Mouse (Mus musculus): ENCODE results near the gene Gpr141. TPM values are rescaled to one million over a fixed set of nuclear protein-coding genes. Genes with fewer than 3 reads are reported as not detected.

The Gpr141 gene
- polyA plus RNA-seq (2015; fragmentation: Nextera tagmentation; extraction: Ambion mirVana): 0.42 and 0.55 TPM in 2 replicates

GRCm38 (mm10) chr13:19824071-19824470 is at the start of gene Gpr141:
TSS of gene Gpr141 (minus strand) at chr13:19824257.
- Histone ChIP-seq H3K9ac (no peak within 1 kb of the TSS), H3K4me3 (no peak within 1 kb of the TSS), H3K36me3 (no peaks in the 10 kb centered on the region), H3K9me3 (no peaks in the 10 kb centered on the region), H3K27ac (no peak within 1 kb of the TSS), H3K4me2 (no peak within 1 kb of the TSS), H3K4me1 (no peaks in the 10 kb centered on the region), H3K27me3 (no peaks in the 10 kb centered on the region)
- WGBS: 46% methylated on average over 3 of the region's 3 CpGs
- ATAC-seq (ENCODE audit: insufficient number of reproducible peaks, insufficient read depth, low FRiP score, low TSS enrichment, low read depth): no peak

GRCm38 (mm10) chr13:19864241-19864640 is 40.2 kb upstream of the Gpr141 start:
- Histone ChIP-seq H3K27me3 (no peaks in the 10 kb centered on the region), H3K4me1 (no peaks in the 10 kb centered on the region), H3K27ac (no peak overlapping the region), H3K4me3 (no peak overlapping the region), H3K36me3 (no peaks in the 10 kb centered on the region), H3K9me3 (no peaks in the 10 kb centered on the region), H3K4me2 (no peak overlapping the region), H3K9ac (no peak overlapping the region)
- no peak for ATAC-seq (ENCODE audit: insufficient number of reproducible peaks, insufficient read depth, low FRiP score, low TSS enrichment, low read depth)

- no peak overlapping the region for H3K27ac ChIP-seq
- H3K9me3 ChIP-seq: no peaks in the 10 kb centered on the region
- no peak for ATAC-seq (ENCODE audit: insufficient number of reproducible peaks, insufficient read depth, low FRiP score, low TSS enrichment, low read depth)
- H3K36me3 ChIP-seq: no peaks in the 10 kb centered on the region
- no peak overlapping the region for H3K4me2 ChIP-seq
- no peak overlapping the region for H3K9ac ChIP-seq
- H3K27me3 ChIP-seq: no peaks in the 10 kb centered on the region
- WGBS: 61% methylated on average over 9 of the region's 9 CpGs
- no peaks in the 10 kb centered on the region for H3K4me1 ChIP-seq
- no peak overlapping the region for H3K4me3 ChIP-seq
Observed at GRCm38 (mm10) chr13:19854629-19855333, 30.7 kb upstream of the Gpr141 start.

- Histone ChIP-seq H3K4me2 (no peak overlapping the region), H3K9me3 (no peaks in the 10 kb centered on the region)
- 44% methylated on average over 2 of the region's 2 CpGs for WGBS
Observed at GRCm38 (mm10) chr13:19854049-19854448, 30.0 kb upstream of the Gpr141 start.

GRCm38 (mm10) chr13:19843448-19843847 is 19.4 kb upstream of the Gpr141 start:
- no peaks in the 10 kb centered on the region for H3K9me3 ChIP-seq
- WGBS: 86% methylated on average over 2 of the region's 2 CpGs
- no peaks in the 10 kb centered on the region for H3K4me1 ChIP-seq

More at GRCm38 (mm10) chr13:19854049-19854448, 30.0 kb upstream of the Gpr141 start:
- Histone ChIP-seq H3K9ac (no peak overlapping the region), H3K27ac (no peak overlapping the region), H3K4me1 (no peaks in the 10 kb centered on the region), H3K4me3 (no peak overlapping the region), H3K27me3 (no peaks in the 10 kb centered on the region), H3K36me3 (no peaks in the 10 kb centered on the region)
- no peak for ATAC-seq (ENCODE audit: insufficient number of reproducible peaks, insufficient read depth, low FRiP score, low TSS enrichment, low read depth)

GRCm38 (mm10) chr13:19842707-19843106 is 18.6 kb upstream of the Gpr141 start:
- no peak overlapping the region for H3K4me2 ChIP-seq
- no peaks in the 10 kb centered on the region for H3K4me1 ChIP-seq
- WGBS: 74% methylated on average over 3 of the region's 3 CpGs
- H3K9ac ChIP-seq: no peak overlapping the region
- H3K36me3 ChIP-seq: no peaks in the 10 kb centered on the region
- ATAC-seq (ENCODE audit: insufficient number of reproducible peaks, insufficient read depth, low FRiP score, low TSS enrichment, low read depth): no peak
- no peaks in the 10 kb centered on the region for H3K9me3 ChIP-seq
- H3K27me3 ChIP-seq: no peaks in the 10 kb centered on the region
- no peak overlapping the region for H3K27ac ChIP-seq
- H3K4me3 ChIP-seq: no peak overlapping the region

More at GRCm38 (mm10) chr13:19843448-19843847, 19.4 kb upstream of the Gpr141 start:
- no peaks in the 10 kb centered on the region for H3K27me3 ChIP-seq
- no peak overlapping the region for H3K27ac ChIP-seq
- no peak overlapping the region for H3K4me3 ChIP-seq
- ATAC-seq (ENCODE audit: insufficient number of reproducible peaks, insufficient read depth, low FRiP score, low TSS enrichment, low read depth): no peak
- H3K9ac ChIP-seq: no peak overlapping the region
- H3K4me2 ChIP-seq: no peak overlapping the region
- no peaks in the 10 kb centered on the region for H3K36me3 ChIP-seq

GRCm38 (mm10) chr13:19841615-19842014 is 17.6 kb upstream of the Gpr141 start:
- WGBS: 75% methylated on average over 5 of the region's 5 CpGs
- ATAC-seq (ENCODE audit: insufficient number of reproducible peaks, insufficient read depth, low FRiP score, low TSS enrichment, low read depth): no peak

GRCm38 (mm10) chr13:19840206-19840605 is 16.1 kb upstream of the Gpr141 start:
- H3K27me3 ChIP-seq: no peaks in the 10 kb centered on the region
- H3K4me1 ChIP-seq: no peaks in the 10 kb centered on the region
- no peaks in the 10 kb centered on the region for H3K36me3 ChIP-seq
- no peaks in the 10 kb centered on the region for H3K9me3 ChIP-seq
- 84% methylated on average over 1 of the region's 1 CpGs for WGBS
- no peak overlapping the region for H3K4me2 ChIP-seq
- ATAC-seq (ENCODE audit: insufficient number of reproducible peaks, insufficient read depth, low FRiP score, low TSS enrichment, low read depth): no peak
- no peak overlapping the region for H3K9ac ChIP-seq
- no peak overlapping the region for H3K4me3 ChIP-seq
- H3K27ac ChIP-seq: no peak overlapping the region

More at GRCm38 (mm10) chr13:19841615-19842014, 17.6 kb upstream of the Gpr141 start:
- Histone ChIP-seq H3K9ac (no peak overlapping the region), H3K4me1 (no peaks in the 10 kb centered on the region), H3K27me3 (no peaks in the 10 kb centered on the region), H3K4me2 (no peak overlapping the region), H3K4me3 (no peak overlapping the region), H3K9me3 (no peaks in the 10 kb centered on the region), H3K36me3 (no peaks in the 10 kb centered on the region), H3K27ac (no peak overlapping the region)

GRCm38 (mm10) chr13:19830560-19830959 is 6.5 kb upstream of the Gpr141 start:
- H3K9ac ChIP-seq: no peak overlapping the region
- H3K4me3 ChIP-seq: no peak overlapping the region
- no peaks in the 10 kb centered on the region for H3K27me3 ChIP-seq
- WGBS: 94% methylated on average over 4 of the region's 4 CpGs
- H3K4me1 ChIP-seq: no peaks in the 10 kb centered on the region
- no peak for ATAC-seq (ENCODE audit: insufficient number of reproducible peaks, insufficient read depth, low FRiP score, low TSS enrichment, low read depth)
- no peak overlapping the region for H3K4me2 ChIP-seq
- no peaks in the 10 kb centered on the region for H3K36me3 ChIP-seq
- H3K9me3 ChIP-seq: no peaks in the 10 kb centered on the region
- no peak overlapping the region for H3K27ac ChIP-seq

GRCm38 (mm10) chr13:19828095-19828494 is 4.0 kb upstream of the Gpr141 start:
- no peak for ATAC-seq (ENCODE audit: insufficient number of reproducible peaks, insufficient read depth, low FRiP score, low TSS enrichment, low read depth)
- Histone ChIP-seq H3K4me1 (no peaks in the 10 kb centered on the region), H3K36me3 (no peaks in the 10 kb centered on the region), H3K9me3 (no peaks in the 10 kb centered on the region), H3K9ac (no peak overlapping the region), H3K4me2 (no peak overlapping the region), H3K4me3 (no peak overlapping the region), H3K27ac (no peak overlapping the region), H3K27me3 (no peaks in the 10 kb centered on the region)
- 84% methylated on average over 2 of the region's 2 CpGs for WGBS

GRCm38 (mm10) chr13:19821639-19822038 is 2.4 kb downstream of the Gpr141 start:
- no peak overlapping the region for H3K9ac ChIP-seq
- no peak for ATAC-seq (ENCODE audit: insufficient number of reproducible peaks, insufficient read depth, low FRiP score, low TSS enrichment, low read depth)
- no peaks in the 10 kb centered on the region for H3K27me3 ChIP-seq
- no peak overlapping the region for H3K27ac ChIP-seq
- no peak overlapping the region for H3K4me2 ChIP-seq
- no peaks in the 10 kb centered on the region for H3K9me3 ChIP-seq
- no peaks in the 10 kb centered on the region for H3K4me1 ChIP-seq
- no peak overlapping the region for H3K4me3 ChIP-seq
- H3K36me3 ChIP-seq: no peaks in the 10 kb centered on the region

- Histone ChIP-seq H3K4me2 (no peak overlapping the region), H3K9ac (no peak overlapping the region), H3K4me3 (no peak overlapping the region), H3K9me3 (no peaks in the 10 kb centered on the region), H3K27me3 (no peaks in the 10 kb centered on the region), H3K4me1 (no peaks in the 10 kb centered on the region), H3K36me3 (no peaks in the 10 kb centered on the region), H3K27ac (no peak overlapping the region)
- no peak for ATAC-seq (ENCODE audit: insufficient number of reproducible peaks, insufficient read depth, low FRiP score, low TSS enrichment, low read depth)
- 89% methylated on average over 4 of the region's 4 CpGs for WGBS
Observed at GRCm38 (mm10) chr13:19819926-19820325, 4.1 kb downstream of the Gpr141 start.
